Mouse (Mus musculus) neural tube, embryonic 11.5 days (tissue): ENCODE data around the gene Minpp1. TPM values are rescaled to one million over a fixed set of nuclear protein-coding genes. Genes with fewer than 3 reads are reported as not detected.

ENCODE experiments used
- ATAC-seq: fragments of 200-750 bp; cut with Nextera tagmentation; 2 replicates; pipeline ENCODE4 v1.8.0; 2017; ENCODE audit warnings: moderate number of reproducible peaks, mild to moderate bottlenecking, moderate TSS enrichment, moderate library complexity; ENCODE audit not compliant: insufficient read depth, low FRiP score, low TSS enrichment
- DNase-seq: peaks from one replicate; pipeline ENCODE4 v3.0.0-alpha.2; 2015; ENCODE audit warnings: low spot score
- H3K27ac ChIP-seq: fragments of 300-500 bp; sonication (generic); 2 replicates; pipeline ENCODE4 v1.5.1; 2014; ENCODE audit warnings: low read depth, mild to moderate bottlenecking, low read length
- H3K27me3 ChIP-seq: fragments of 300-500 bp; sonication (generic); 2 replicates; pipeline ENCODE4 v1.6.1; 2014; ENCODE audit warnings: mild to moderate bottlenecking, low read length, mixed read lengths; ENCODE audit not compliant: control insufficient read depth, insufficient read depth
- H3K36me3 ChIP-seq: fragments of 300-500 bp; sonication (generic); 2 replicates; pipeline ENCODE4 v1.6.1; 2014; ENCODE audit warnings: mild to moderate bottlenecking, low read length, moderate library complexity, mixed read lengths; ENCODE audit not compliant: control insufficient read depth, insufficient read depth
- H3K4me1 ChIP-seq: fragments of 300-500 bp; sonication (generic); 2 replicates; pipeline ENCODE4 v1.6.1; 2014; ENCODE audit warnings: low read length, mixed read lengths; ENCODE audit not compliant: control insufficient read depth, insufficient read depth
- H3K4me2 ChIP-seq: fragments of 300-500 bp; sonication (generic); 2 replicates; pipeline ENCODE4 v1.6.1; 2014; ENCODE audit warnings: low read depth, mild to moderate bottlenecking, moderate library complexity
- H3K4me3 ChIP-seq: fragments of 300-500 bp; sonication (generic); 2 replicates; pipeline ENCODE4 v1.5.1; 2014; ENCODE audit warnings: low read depth, low read length
- H3K9ac ChIP-seq: fragments of 300-500 bp; sonication (generic); 2 replicates; pipeline ENCODE4 v1.6.1; 2014; ENCODE audit warnings: mild to moderate bottlenecking, low read length
- H3K9me3 ChIP-seq: fragments of 300-500 bp; sonication (generic); 2 replicates; pipeline ENCODE4 v1.6.1; 2016; ENCODE audit warnings: low read length; ENCODE audit not compliant: control insufficient read depth
- WGBS: fragments of 180-500 bp; shearing (Covaris S2); extraction: QIAGEN DNeasy Blood & Tissue Kit; methylation state at CpG from one replicate; pipeline ENCODE4 v1.1.7; 2014; 5-methylcytosine and 5-hydroxymethylcytosine counted together
- polyA plus RNA-seq: library from polyadenylated mRNA; unstranded; fragments of >200 nt; fragmentation: Nextera tagmentation; extraction: Ambion mirVana; gene quantifications from 2 replicates; pipeline ENCODE4 v1.2.1, GENCODE M21; 2014

The Minpp1 gene
- polyA plus RNA-seq, 1 experiment from 2014 or later: 71.1 TPM

- no peak overlapping the region for H3K27ac ChIP-seq
- no peaks in the 10 kb centered on the region for H3K4me1 ChIP-seq
- no peak overlapping the region for H3K4me3 ChIP-seq
- no peak overlapping the region for H3K4me2 ChIP-seq
- no peaks in the 10 kb centered on the region for H3K9me3 ChIP-seq
- H3K36me3 ChIP-seq: no peaks in the 10 kb centered on the region
- DNase-seq (no peak), ATAC-seq (no peak)
- no peaks in the 10 kb centered on the region for H3K27me3 ChIP-seq
- no peak overlapping the region for H3K9ac ChIP-seq
- WGBS: 59% methylated on average over 3 of the region's 3 CpGs
Observed at GRCm38 (mm10) chr19:32524516-32524860, 38.9 kb downstream of the Minpp1 start.

- Histone ChIP-seq H3K4me1 (no peaks in the 10 kb centered on the region), H3K4me2 (no peak overlapping the region), H3K9me3 (no peaks in the 10 kb centered on the region), H3K36me3 (no peaks in the 10 kb centered on the region), H3K27me3 (no peaks in the 10 kb centered on the region), H3K27ac (no peak overlapping the region), H3K9ac (no peak overlapping the region), H3K4me3 (no peak overlapping the region)
- ATAC-seq: no peak
- 95% methylated on average over 5 of the region's 5 CpGs for WGBS
- no peak for DNase-seq
Observed at GRCm38 (mm10) chr19:32527139-32527538, 41.6 kb downstream of the Minpp1 start.

GRCm38 (mm10) chr19:32528723-32529122 lies 43.2 kb downstream of the Minpp1 start:
- Histone ChIP-seq H3K27ac (no peak overlapping the region), H3K27me3 (no peaks in the 10 kb centered on the region), H3K9me3 (no peaks in the 10 kb centered on the region), H3K36me3 (no peaks in the 10 kb centered on the region), H3K9ac (no peak overlapping the region), H3K4me2 (no peak overlapping the region), H3K4me1 (no peaks in the 10 kb centered on the region), H3K4me3 (no peak overlapping the region)
- 81% methylated on average over 3 of the region's 3 CpGs for WGBS
- ATAC-seq (no peak), DNase-seq (no peak)

GRCm38 (mm10) chr19:32529252-32529942 lies 43.8 kb downstream of the Minpp1 start:
- H3K36me3 ChIP-seq: no peaks in the 10 kb centered on the region
- H3K27me3 ChIP-seq: no peaks in the 10 kb centered on the region
- WGBS: 85% methylated on average over 11 of the region's 11 CpGs
- H3K27ac ChIP-seq: no peak overlapping the region
- DNase-seq: no peak
- no peaks in the 10 kb centered on the region for H3K4me1 ChIP-seq
- H3K4me2 ChIP-seq: no peak overlapping the region
- no peak overlapping the region for H3K4me3 ChIP-seq
- no peak for ATAC-seq
- no peaks in the 10 kb centered on the region for H3K9me3 ChIP-seq
- no peak overlapping the region for H3K9ac ChIP-seq

- Histone ChIP-seq H3K4me1 (no peaks in the 10 kb centered on the region), H3K27me3 (no peaks in the 10 kb centered on the region), H3K36me3 (no peaks in the 10 kb centered on the region), H3K4me2 (no peak overlapping the region), H3K9ac (no peak overlapping the region), H3K27ac (no peak overlapping the region), H3K4me3 (no peak overlapping the region), H3K9me3 (no peaks in the 10 kb centered on the region)
- 85% methylated on average over 7 of the region's 7 CpGs for WGBS
- ATAC-seq (no peak), DNase-seq (no peak)
Observed at GRCm38 (mm10) chr19:32530296-32530695, 44.7 kb downstream of the Minpp1 start.

GRCm38 (mm10) chr19:32532331-32532730 lies 46.8 kb downstream of the Minpp1 start:
- Histone ChIP-seq H3K4me1 (no peaks in the 10 kb centered on the region), H3K4me2 (no peak overlapping the region), H3K27me3 (no peaks in the 10 kb centered on the region), H3K9me3 (no peaks in the 10 kb centered on the region), H3K9ac (no peak overlapping the region), H3K27ac (no peak overlapping the region), H3K36me3 (no peaks in the 10 kb centered on the region), H3K4me3 (no peak overlapping the region)
- DNase-seq (no peak), ATAC-seq (no peak)
- WGBS: 90% methylated on average over 3 of the region's 3 CpGs

- Histone ChIP-seq H3K9me3 (no peaks in the 10 kb centered on the region), H3K4me1 (no peaks in the 10 kb centered on the region), H3K4me3 (no peak overlapping the region), H3K27ac (no peak overlapping the region), H3K4me2 (no peak overlapping the region), H3K9ac (no peak overlapping the region), H3K36me3 (no peaks in the 10 kb centered on the region), H3K27me3 (no peaks in the 10 kb centered on the region)
- ATAC-seq (no peak), DNase-seq (no peak)
- WGBS: 81% methylated on average over 7 of the region's 7 CpGs
Observed at GRCm38 (mm10) chr19:32532737-32533505, 47.4 kb downstream of the Minpp1 start.

- H3K27ac ChIP-seq: no peak overlapping the region
- ATAC-seq (no peak), DNase-seq (no peak)
Observed at GRCm38 (mm10) chr19:32534887-32535286, 49.3 kb downstream of the Minpp1 start.

More at GRCm38 (mm10) chr19:32534887-32535286, 49.3 kb downstream of the Minpp1 start:
- no peak overlapping the region for H3K4me3 ChIP-seq
- no peaks in the 10 kb centered on the region for H3K9me3 ChIP-seq
- no peaks in the 10 kb centered on the region for H3K4me1 ChIP-seq
- no peak overlapping the region for H3K4me2 ChIP-seq
- no peak overlapping the region for H3K9ac ChIP-seq
- no peaks in the 10 kb centered on the region for H3K27me3 ChIP-seq
- no peaks in the 10 kb centered on the region for H3K36me3 ChIP-seq
